Mouse (Mus musculus) embryonic stem cell, embryonic (primary cell): Measurements from ENCODE around the gene Dlgap1.

Experiments used
- CTCF ChIA-PET, 4 experiments: fragments of 300-600 bp in 2 of 4; fragments of 350-600 bp in 2 of 4; sonication (Branson Sonifier 250); formaldehyde crosslinking; loops; one replicate each; lab custom pipeline; 2022; ENCODE audit warnings: inconsistent platforms in 2 of 4; lab: Charles Lee
- POLR2A ChIA-PET, 4 experiments: fragments of 300-600 bp in 2 of 4; fragments of 350-600 bp in 2 of 4; sonication (Branson Sonifier 250); formaldehyde crosslinking; loops; one replicate each; lab custom pipeline; 2022; ENCODE audit warnings: antibody characterized with exemption in 4 of 4, inconsistent platforms in 1 of 4; lab: Charles Lee

Dlgap1 gene

DNA sequence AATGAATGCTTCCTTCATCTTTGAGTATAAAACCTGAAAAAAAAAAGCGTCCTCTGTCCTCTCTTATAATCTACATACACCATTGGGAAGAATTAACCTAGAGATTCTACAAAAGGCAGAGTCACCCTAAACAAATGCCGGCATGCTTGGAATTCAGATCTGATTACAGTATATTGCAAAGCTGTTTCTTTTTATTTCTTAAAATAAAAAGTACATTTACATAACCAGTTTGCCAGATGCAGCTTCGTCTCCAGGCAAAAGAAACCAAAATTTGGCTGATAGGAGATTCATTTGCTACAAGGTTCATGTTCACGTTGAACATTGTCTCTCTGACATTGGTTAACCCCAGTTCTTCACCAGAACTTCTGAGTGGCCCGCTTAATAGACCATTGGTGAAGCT lies 347.5 kb downstream of the Dlgap1 start:
- ChIA-PET POLR2A (interaction anchor here in 1 of 4 experiments (0.6 kb wide), 1 partner anchor 832 kb away, joined by 4 read pairs; no protein-coding TSS in a partner anchor), CTCF (no interaction called here)

DNA sequence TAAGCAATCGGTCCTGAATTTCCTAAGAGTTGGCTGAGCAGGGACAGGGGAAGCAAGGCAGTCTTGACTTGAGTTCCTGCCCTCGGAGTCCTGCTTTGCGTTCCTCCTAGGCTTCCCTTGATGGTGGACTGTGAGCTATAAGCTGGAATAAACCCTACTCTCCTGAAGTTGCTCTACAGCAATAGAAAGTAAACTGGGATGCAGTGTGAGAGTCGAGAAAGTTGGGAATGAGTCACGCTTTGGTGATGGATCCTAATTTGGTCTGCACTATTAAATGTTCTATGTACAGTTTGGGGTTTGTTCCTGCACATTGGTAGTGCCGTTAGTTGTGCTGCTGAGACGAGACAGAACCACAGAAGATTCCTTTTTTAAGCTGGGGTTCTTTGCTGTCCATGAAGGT lies 348.9 kb downstream of the Dlgap1 start:
- CTCF ChIA-PET, result no interaction called here
- POLR2A ChIA-PET, result no interaction called here

DNA sequence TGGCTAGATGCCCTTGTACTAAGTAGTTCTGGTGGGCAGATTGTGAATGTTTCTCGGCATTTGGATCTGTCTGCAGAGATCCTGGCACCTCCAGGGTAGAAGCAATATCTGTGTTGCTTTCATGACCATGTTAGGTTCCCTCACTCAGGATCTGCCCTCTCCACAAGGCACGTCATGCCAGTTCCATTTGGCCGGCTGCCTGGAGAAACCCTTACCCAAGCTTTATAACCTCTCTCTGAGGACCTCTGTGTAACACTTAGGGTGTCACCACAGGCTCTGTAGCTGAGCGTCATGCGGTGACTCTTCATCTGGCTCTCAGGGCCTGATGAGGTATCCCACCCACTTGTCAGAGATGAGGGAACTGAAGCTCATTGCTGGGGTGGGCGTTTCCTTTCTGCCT lies 353.1 kb downstream of the Dlgap1 start:
- ChIA-PET CTCF (no interaction called here), POLR2A (no interaction called here)

DNA sequence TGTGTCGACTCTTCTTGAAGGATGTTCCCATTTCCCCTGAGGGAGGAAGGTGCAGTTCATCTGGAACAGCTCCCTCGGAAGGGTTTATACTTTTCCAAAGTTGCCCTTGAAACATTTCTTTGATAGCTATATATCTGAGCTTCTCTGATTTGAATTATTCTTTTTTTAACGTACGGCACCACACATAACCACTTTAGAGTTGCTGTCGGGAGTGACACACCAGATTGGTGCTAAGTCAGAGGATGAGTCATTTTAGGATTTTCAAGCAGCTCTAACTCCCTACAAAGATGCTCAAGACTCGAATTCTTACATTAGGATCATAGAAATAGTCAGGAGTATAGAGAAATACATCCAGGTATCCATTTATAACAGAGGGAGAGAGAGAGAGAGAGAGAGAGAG lies 364.6 kb downstream of the Dlgap1 start:
- ChIA-PET CTCF (interaction anchor here in 1 of 4 experiments (0.8 kb wide), 1 partner anchor 356 kb away, joined by 3 read pairs; no protein-coding TSS in a partner anchor), POLR2A (interaction anchor here in 2 of 4 experiments (0.7 to 0.8 kb wide), 2 partner anchors 159 to 1562 kb away, joined by 3 to 5 read pairs; no protein-coding TSS in a partner anchor)

DNA sequence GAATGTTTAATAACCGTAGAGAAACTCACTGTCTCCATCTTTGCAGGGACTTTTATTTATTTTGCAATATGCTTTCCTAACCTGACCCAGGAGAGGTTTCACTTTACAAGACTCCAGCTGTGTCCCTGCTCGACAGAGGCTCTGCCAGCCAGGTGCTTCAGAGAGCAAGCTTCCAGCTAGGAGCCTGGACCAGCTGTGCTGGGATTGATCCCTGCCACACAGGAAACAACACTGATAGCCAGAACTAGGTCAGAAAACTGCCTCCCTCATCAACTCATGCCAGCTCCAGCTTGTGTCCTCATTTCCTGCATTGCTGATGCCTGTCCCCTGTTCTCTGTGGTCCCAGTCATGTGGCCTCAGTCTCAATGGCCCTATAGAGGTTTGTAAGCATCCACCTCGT lies 365.3 kb downstream of the Dlgap1 start:
- ChIA-PET POLR2A (no interaction called here), CTCF (no interaction called here)

DNA sequence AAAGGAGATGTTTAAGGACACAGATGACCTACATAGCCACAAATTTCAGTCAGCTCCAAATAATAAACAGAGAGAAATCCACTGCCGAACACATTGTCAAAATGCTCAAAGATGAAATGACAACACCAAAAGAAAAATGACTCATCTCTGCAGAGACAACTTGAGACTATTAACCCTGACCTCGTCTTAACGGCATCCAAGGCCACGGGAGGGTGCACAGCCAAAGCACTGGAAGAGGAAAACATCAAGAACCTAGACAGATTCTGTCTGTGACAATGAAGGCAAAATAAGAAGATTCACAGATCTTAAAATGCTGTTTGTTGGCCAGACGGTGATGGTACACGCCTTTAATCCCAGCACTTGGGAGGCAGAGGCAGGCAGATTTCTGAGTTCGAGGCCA lies 370.9 kb downstream of the Dlgap1 start:
- POLR2A ChIA-PET, result no interaction called here
- CTCF ChIA-PET, result no interaction called here

DNA sequence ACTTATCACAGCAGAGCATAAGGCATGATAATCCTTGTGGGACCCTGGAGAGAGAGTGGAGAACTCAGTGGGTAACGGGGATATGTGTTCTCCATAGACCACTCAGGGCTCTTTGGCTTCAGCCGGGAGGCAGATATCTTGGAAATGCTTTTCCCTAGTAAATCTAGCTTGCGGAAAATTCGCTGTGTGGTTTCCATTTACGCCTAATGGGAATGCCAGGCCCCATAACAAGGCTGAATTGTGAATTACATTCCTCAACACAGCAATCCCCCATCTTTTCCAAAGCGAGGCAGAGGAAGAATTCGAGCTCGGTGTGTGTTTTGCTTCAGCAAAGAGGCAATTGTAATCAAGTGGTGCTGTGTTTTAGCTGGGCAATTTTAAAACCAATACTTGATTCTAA lies 372.4 kb downstream of the Dlgap1 start:
- POLR2A ChIA-PET, result no interaction called here
- CTCF ChIA-PET, result no interaction called here

DNA sequence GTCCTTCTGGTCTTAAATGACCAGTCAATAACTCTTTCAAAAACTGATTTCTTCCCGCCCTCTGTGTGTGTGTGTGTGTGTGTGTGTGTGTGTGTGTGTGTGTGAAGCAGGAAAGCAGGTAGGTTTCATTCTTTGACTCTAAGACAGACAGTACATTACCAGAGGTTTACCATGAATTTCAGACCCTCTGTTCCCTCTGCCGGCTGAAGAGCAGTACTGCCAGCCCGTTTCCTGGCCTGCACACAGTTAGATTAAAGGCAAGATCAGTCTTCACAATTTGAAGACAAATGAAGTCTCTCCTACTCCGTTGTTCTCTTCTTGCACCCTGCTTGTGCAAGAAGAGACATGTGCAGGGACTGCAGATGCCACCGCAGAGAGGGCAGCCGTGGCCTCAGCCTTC lies 373.0 kb downstream of the Dlgap1 start:
- ChIA-PET CTCF (interaction anchor here in 1 of 4 experiments (0.6 kb wide), 2 partner anchors 779 to 844 kb away, joined by 3 read pairs; no protein-coding TSS in a partner anchor), POLR2A (no interaction called here)

DNA sequence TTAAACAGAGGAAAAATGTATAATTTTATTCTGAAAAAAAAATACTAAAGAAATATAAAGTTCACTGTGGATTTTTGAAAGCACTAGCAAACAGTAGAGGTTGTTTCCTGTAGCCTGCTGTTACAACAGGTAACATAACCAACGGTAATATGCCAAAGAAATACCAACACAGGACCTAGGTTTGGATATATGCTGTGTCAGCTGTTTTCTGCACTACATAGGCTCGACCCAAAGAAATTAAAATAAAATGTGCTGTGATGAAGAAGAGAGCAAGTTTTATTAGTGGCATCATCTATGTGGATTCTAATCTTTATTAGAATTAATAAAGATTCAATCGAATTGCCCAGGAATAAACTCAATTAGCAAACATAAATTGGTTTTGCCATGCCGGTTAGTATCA lies 378.5 kb downstream of the Dlgap1 start:
- ChIA-PET POLR2A (no interaction called here), CTCF (no interaction called here)

DNA sequence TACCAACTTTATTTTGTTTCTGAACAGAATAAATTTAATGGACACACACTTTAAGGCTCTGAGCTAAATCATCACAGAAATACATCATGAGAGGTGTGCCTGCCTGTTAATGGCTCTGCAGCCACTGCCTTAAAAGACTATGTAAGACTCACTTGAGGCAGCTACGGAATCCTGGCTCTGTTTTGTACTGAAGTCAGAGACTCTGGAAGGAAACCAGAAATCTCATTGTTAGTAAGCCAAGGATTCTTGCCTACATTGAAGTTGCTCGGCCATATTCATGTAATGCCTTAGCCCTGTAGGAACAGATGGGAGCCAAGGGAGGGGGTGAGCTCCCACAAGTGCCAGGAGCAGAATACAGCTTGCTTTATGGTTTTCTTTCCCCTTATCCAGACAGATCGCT lies 394.7 kb downstream of the Dlgap1 start:
- CTCF ChIA-PET, result interaction anchor here in 1 of 4 experiments (1.7 kb wide), 1 partner anchor 66 kb away, joined by 3 read pairs; no protein-coding TSS in a partner anchor
- POLR2A ChIA-PET, result no interaction called here

DNA sequence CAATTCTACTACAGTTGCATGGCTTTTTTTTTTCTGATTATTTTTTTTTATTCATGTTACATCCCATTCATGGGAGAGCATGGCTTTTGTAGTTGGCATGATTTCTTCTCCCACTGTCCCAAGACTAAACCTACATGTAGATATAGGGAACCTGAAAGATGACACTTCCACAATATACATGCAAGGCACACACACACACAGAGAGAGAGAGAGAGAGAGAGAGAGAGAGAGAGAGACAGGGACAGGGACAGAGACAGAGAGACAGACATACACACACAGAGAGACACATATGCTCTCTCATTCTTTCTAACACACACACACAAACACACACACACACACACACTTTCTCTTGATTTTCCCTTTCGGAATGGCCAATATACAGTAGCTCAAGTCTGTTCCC lies 395.1 kb downstream of the Dlgap1 start:
- ChIA-PET CTCF (interaction anchor here in 1 of 4 experiments (1.7 kb wide), 1 partner anchor 66 kb away, joined by 3 read pairs; no protein-coding TSS in a partner anchor), POLR2A (no interaction called here)

DNA sequence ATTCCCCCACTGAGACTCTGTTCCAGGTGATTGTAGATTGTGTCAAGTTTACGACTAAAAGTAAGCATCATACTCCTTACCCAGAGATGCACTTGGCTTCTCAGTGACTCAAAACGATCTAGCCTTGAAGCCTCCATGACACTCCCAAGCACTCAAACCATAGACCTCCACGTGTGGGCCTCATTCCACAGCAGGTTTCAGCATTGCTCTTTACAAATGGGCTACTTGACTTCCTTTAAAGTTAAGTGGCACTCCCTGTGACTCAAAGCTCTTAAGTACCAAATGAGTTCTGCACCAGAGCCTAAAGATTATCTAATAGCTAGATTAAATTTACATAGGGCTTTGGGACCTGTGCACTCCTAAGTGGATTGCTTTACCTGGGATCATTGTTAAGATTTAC lies 400.3 kb downstream of the Dlgap1 start:
- CTCF ChIA-PET, result no interaction called here
- POLR2A ChIA-PET, result no interaction called here

DNA sequence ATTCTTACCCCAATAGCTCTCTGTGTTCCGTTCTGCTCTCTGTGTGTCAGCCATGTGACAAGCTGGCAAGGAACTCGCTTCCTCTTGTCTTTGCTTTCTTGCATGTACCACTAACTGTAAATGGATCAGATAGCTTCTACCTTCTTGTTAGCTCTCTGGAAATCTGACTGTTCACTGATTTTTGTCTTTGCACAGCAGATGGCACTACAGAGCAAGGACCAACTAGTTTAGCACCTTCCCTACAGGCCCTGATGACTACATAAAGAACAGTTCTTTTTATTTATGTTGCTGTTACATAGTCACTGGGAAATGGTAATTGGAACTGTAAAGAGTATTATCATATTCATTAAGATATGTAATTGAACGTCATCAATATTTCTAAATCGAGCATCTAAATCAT lies 408.1 kb downstream of the Dlgap1 start:
- CTCF ChIA-PET, result interaction anchor here in 3 of 4 experiments (0.6 to 1.8 kb wide), 6 partner anchors 8 to 307 kb away, joined by 3 to 6 read pairs (median 4); no protein-coding TSS in a partner anchor
- POLR2A ChIA-PET, result no interaction called here

DNA sequence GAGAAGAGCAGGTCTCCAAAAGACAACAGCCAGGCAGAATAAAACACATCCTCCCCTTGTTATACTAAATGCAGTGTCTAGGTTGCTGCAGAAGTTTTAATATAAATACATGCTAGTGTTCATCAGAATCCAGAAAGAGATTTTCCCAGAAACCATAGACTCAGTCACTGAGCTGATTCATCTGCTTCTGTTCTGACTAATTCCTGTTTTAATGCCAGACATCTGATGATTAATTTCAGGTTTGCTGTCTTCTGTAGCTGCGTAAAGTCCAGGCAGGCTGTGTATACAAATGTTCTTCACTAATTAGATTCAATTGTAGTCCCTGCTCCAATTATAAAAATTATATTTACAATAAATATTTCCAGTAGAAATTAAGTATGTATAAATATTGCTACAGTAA lies 419.6 kb downstream of the Dlgap1 start:
- ChIA-PET CTCF (no interaction called here), POLR2A (no interaction called here)

DNA sequence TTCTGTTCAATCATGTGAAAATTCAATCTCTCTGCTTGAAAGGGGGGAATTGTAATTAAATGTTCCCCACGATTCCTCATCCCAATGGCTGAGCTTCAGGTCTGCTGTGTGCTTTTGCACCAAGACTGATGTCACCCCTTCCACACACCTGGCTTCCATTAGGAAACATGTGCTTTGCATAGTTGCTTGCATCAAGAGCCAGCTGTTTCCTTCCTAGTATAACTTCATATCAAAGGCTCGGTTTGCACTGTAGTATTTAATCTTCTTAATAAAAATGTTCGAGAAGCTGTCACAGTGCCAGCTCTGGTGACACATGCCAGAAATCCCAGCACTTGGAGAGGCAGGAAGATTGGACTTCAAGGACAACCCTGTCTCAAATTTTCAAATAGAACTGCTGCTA lies 428.3 kb downstream of the Dlgap1 start:
- POLR2A ChIA-PET, result interaction anchor here in 1 of 4 experiments (0.7 kb wide), 1 partner anchor 404 kb away, joined by 6 read pairs; no protein-coding TSS in a partner anchor
- CTCF ChIA-PET, result interaction anchor here in 2 of 4 experiments (0.5 to 0.6 kb wide), 2 partner anchors 22 to 776 kb away, joined by 3 to 16 read pairs; no protein-coding TSS in a partner anchor

DNA sequence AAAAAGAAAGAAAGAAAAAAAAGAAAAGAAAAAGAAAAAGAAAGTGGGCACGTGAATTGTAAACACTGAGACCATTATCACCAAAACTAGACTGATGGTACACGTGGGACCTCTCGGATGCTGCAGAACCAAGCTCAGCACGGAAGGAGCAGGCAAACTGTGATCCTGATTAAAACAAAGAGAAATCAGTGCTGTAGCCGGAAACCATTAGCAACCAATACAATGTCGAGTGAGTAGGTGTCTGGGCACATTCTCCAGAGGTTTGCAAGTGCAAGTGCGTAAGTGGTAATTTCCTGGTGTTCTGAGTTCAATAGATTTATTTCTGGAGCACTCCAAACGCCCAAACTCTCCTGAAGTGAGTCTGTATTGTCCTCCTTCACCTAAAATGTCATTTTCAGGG lies 428.8 kb downstream of the Dlgap1 start:
- POLR2A ChIA-PET, result no interaction called here
- CTCF ChIA-PET, result interaction anchor here in 1 of 4 experiments (0.5 kb wide), 1 partner anchor 23 kb away, joined by 3 read pairs; no protein-coding TSS in a partner anchor

DNA sequence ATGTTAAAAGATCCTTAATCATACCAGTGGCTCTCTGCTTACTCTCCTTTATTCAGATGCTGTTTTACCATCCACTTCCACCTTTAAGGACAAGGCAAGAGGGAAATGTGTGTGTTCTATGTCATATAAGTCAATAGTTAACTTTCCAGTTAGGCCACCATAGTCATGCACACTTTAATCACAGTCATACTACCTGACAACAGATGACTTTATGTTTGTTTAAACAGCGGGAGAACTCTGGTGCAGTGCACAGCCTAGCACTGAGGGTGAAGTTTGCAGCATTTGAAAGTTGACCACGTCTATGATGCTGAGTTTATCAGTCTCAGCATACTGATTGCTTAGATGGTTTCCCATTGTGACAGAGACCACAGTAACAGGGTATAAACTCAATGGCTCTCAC lies 433.0 kb downstream of the Dlgap1 start:
- POLR2A ChIA-PET, result no interaction called here
- CTCF ChIA-PET, result interaction anchor here in 1 of 4 experiments (0.6 kb wide), 1 partner anchor 14 kb away, joined by 4 read pairs; no protein-coding TSS in a partner anchor

DNA sequence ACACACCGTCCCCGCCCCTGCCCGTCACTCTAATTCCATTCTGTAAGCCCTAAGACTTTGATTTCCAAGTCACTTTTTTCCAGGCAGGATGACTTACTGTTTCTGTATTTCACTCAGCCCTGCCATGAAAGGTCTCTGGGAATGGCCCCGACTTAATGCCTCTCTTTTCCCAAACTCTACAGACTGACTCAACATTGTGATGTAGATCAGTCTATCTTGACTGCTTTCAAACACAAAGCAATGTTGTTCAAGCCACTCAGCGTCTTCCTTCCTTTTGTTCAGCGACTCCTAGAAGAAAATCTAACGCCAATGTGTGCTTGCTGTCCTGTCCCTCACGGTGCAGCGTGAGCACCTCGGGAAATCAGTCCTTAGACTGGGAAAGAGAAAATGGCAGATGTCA lies 434.9 kb downstream of the Dlgap1 start:
- CTCF ChIA-PET, result interaction anchor here in 1 of 4 experiments (1.0 kb wide), 1 partner anchor 27 kb away, joined by 3 read pairs; no protein-coding TSS in a partner anchor
- POLR2A ChIA-PET, result no interaction called here

DNA sequence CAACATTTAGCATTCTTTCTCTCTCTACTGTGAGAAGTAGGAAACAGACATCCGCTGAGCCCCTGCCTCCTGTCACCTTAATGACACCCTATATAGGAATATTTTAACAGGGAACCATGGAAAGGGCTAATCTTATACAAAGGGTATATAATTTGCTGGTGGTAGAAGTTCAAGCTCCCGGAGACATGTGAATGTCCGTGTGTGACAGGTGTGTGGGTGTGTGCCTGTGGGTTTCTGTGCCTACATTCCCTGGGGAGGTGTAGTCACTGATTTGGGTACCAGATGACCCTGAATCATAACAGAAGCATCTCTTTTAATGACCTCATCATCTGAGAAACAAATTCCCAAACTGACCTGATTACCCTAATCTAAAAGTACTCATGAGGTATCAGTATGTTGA lies 445.3 kb downstream of the Dlgap1 start:
- POLR2A ChIA-PET, result no interaction called here
- CTCF ChIA-PET, result interaction anchor here in 1 of 4 experiments (2.2 kb wide), 1 partner anchor 16 kb away, joined by 6 read pairs; no protein-coding TSS in a partner anchor

DNA sequence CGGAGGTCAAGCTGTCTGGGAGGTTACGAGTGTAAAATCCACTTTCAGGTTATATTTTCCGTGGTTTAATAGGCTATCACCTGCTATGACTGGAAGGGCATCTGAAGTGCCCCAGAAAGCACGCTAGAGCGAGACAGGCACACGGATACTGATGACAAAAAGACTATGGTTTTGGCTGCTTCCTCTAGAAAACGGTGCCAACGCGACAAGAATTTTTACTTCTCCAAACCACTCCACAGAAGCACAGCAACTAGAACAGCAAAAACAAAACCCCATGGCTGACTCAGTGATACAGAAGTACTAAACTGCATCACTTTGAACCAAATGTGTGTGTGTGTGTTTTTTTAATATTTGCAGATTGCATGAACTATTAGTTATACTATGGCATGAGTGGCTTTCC lies 459.0 kb downstream of the Dlgap1 start:
- ChIA-PET CTCF (no interaction called here), POLR2A (no interaction called here)
